Mouse (Mus musculus) cerebellum, adult 2 months (tissue): ENCODE data around the gene Pak3. TPM values are rescaled to one million over a fixed set of nuclear protein-coding genes. Genes with fewer than 3 reads are reported as not detected.

Experiments
- DNase-seq, 2 experiments: peaks; one replicate each; pipeline ENCODE4 v3.0.0; 2021
- H3K27ac ChIP-seq: fragments of 200-500 bp; 2 replicates; pipeline ENCODE4 v1.5.1; 2012; ENCODE audit warnings: low read length, control low read depth, inconsistent platforms; ENCODE audit not compliant: insufficient read depth
- H3K27me3 ChIP-seq: fragments of 200-500 bp; 2 replicates; pipeline ENCODE4 v1.6.1; 2012; ENCODE audit warnings: inconsistent platforms, mild to moderate bottlenecking, low read length, moderate library complexity; ENCODE audit not compliant: control insufficient read depth, insufficient read depth
- H3K4me1 ChIP-seq: fragments of 200-500 bp; 2 replicates; pipeline ENCODE4 v1.6.1; 2011; ENCODE audit warnings: low read length; ENCODE audit not compliant: control insufficient read depth, insufficient read depth
- H3K4me3 ChIP-seq: fragments of 200-500 bp; replicated peaks from 2 replicates; pipeline ENCODE3; 2011; ENCODE audit warnings: mild to moderate bottlenecking, low read depth, low read length, control low read depth; ENCODE audit not compliant: insufficient read depth
- CTCF ChIP-seq: fragments of 200-500 bp; IDR thresholded peaks from 2 replicates; pipeline ENCODE4 v1.5.1; 2011; ENCODE audit warnings: low read depth, mild to moderate bottlenecking, control low read depth, low read length, moderate library complexity, borderline replicate concordance; ENCODE audit not compliant: insufficient read depth
- POLR2A ChIP-seq: fragments of 200-500 bp; IDR thresholded peaks from 2 replicates; pipeline ENCODE4 v1.6.1; 2011; ENCODE audit warnings: low read length, control low read depth, borderline replicate concordance; ENCODE audit not compliant: insufficient read depth
- WGBS: fragments of 180-500 bp; shearing (Covaris S2); methylation state at CpG from one replicate; pipeline ENCODE4 v1.1.7; 2018; 5-methylcytosine and 5-hydroxymethylcytosine counted together
- polyA plus RNA-seq: library from polyadenylated mRNA; depleted of rRNA; stranded (reverse); fragments of >200 nt; gene quantifications from 2 replicates; pipeline ENCODE4 v1.2.3, GENCODE M21; 2012

Pak3 gene
- polyA plus RNA-seq, 1 experiment: 14.9 TPM

- H3K27me3 ChIP-seq: no peaks in the 10 kb centered on the region
- DNase-seq: no peak
- TF ChIP-seq CTCF (no peak), POLR2A (no peak)
- no peak overlapping the region for H3K27ac ChIP-seq
- no peak overlapping the region for H3K4me3 ChIP-seq
- H3K4me1 ChIP-seq: no peaks in the 10 kb centered on the region
- 24% methylated on average over 3 of the region's 3 CpGs for WGBS
These were observed 15.2 kb downstream of the Pak3 start for GRCm38 (mm10) chrX:143533574-143533973.

- Histone ChIP-seq H3K27me3 (no peaks in the 10 kb centered on the region), H3K4me1 (no peaks in the 10 kb centered on the region), H3K4me3 (no peak overlapping the region), H3K27ac (no peak overlapping the region)
- 60% methylated on average over 2 of the region's 2 CpGs for WGBS
- no peak for TF ChIP-seq CTCF
- TF ChIP-seq POLR2A: no peak
- DNase-seq: no peak
These were observed 24.4 kb downstream of the Pak3 start for GRCm38 (mm10) chrX:143542756-143543155.

- WGBS: 25% methylated on average over 7 of the region's 7 CpGs
- no peak for DNase-seq
- H3K27me3 ChIP-seq: no peaks in the 10 kb centered on the region
- no peaks in the 10 kb centered on the region for H3K4me1 ChIP-seq
- H3K27ac ChIP-seq: no peak overlapping the region
- no peak overlapping the region for H3K4me3 ChIP-seq
- TF ChIP-seq CTCF (no peak), POLR2A (no peak)
These were observed 24.9 kb downstream of the Pak3 start for GRCm38 (mm10) chrX:143543186-143543793.

- Histone ChIP-seq H3K4me1 (no peaks in the 10 kb centered on the region), H3K27me3 (no peaks in the 10 kb centered on the region), H3K4me3 (no peak overlapping the region), H3K27ac (no peak overlapping the region)
- DNase-seq: no peak
- TF ChIP-seq POLR2A (no peak), CTCF (no peak)
- 35% methylated on average over 2 of the region's 2 CpGs for WGBS
These were observed 55.3 kb downstream of the Pak3 start for GRCm38 (mm10) chrX:143573691-143574090.

- no peak for DNase-seq
- H3K27ac ChIP-seq: no peak overlapping the region
- WGBS: 73% methylated on average over 2 of the region's 2 CpGs
- H3K27me3 ChIP-seq: no peaks in the 10 kb centered on the region
- no peak overlapping the region for H3K4me3 ChIP-seq
- TF ChIP-seq CTCF: no peak
- TF ChIP-seq POLR2A: no peak
- H3K4me1 ChIP-seq: no peaks in the 10 kb centered on the region
These were observed 61.5 kb downstream of the Pak3 start for GRCm38 (mm10) chrX:143579925-143580324.

GRCm38 (mm10) chrX:143580458-143580959, 62.1 kb downstream of the Pak3 start:
- no peaks in the 10 kb centered on the region for H3K27me3 ChIP-seq
- no peak overlapping the region for H3K27ac ChIP-seq
- DNase-seq: no peak
- WGBS: 44% methylated on average over 2 of the region's 2 CpGs
- TF ChIP-seq POLR2A (no peak), CTCF (no peak)
- H3K4me3 ChIP-seq: no peak overlapping the region
- no peaks in the 10 kb centered on the region for H3K4me1 ChIP-seq

GRCm38 (mm10) chrX:143606877-143607449, 88.6 kb downstream of the Pak3 start:
- Histone ChIP-seq H3K4me3 (no peak overlapping the region), H3K27me3 (no peaks in the 10 kb centered on the region), H3K27ac (no peak overlapping the region), H3K4me1 (no peaks in the 10 kb centered on the region)
- WGBS: 56% methylated on average over 5 of the region's 5 CpGs
- no peak for DNase-seq
- TF ChIP-seq CTCF (no peak), POLR2A (no peak)

GRCm38 (mm10) chrX:143618734-143619133, 100.3 kb downstream of the Pak3 start:
- 17% methylated on average over 4 of the region's 4 CpGs for WGBS
- Histone ChIP-seq H3K27ac (no peak overlapping the region), H3K4me1 (no peaks in the 10 kb centered on the region), H3K4me3 (no peak overlapping the region), H3K27me3 (no peaks in the 10 kb centered on the region)
- TF ChIP-seq CTCF: no peak
- TF ChIP-seq POLR2A: no peak
- no peak for DNase-seq
